Mouse (Mus musculus) ES-E14 (cell line): ENCODE measurements around the gene Shisa8.

Source experiments
- CHD2 ChIP-seq: IDR thresholded peaks from 2 replicates; pipeline ENCODE4 v1.6.1; 2014; ENCODE audit warnings: mild to moderate bottlenecking, low read depth, low read length, inconsistent platforms
- HCFC1 ChIP-seq: IDR thresholded peaks from 2 replicates; pipeline ENCODE4 v1.6.1; 2012; ENCODE audit warnings: low read length, inconsistent platforms, borderline replicate concordance; ENCODE audit not compliant: insufficient read depth
- ZC3H11A ChIP-seq: IDR thresholded peaks from 2 replicates; pipeline ENCODE4 v1.6.1; 2012; ENCODE audit warnings: low read depth, mild to moderate bottlenecking, inconsistent platforms, low read length, borderline replicate concordance

DNA sequence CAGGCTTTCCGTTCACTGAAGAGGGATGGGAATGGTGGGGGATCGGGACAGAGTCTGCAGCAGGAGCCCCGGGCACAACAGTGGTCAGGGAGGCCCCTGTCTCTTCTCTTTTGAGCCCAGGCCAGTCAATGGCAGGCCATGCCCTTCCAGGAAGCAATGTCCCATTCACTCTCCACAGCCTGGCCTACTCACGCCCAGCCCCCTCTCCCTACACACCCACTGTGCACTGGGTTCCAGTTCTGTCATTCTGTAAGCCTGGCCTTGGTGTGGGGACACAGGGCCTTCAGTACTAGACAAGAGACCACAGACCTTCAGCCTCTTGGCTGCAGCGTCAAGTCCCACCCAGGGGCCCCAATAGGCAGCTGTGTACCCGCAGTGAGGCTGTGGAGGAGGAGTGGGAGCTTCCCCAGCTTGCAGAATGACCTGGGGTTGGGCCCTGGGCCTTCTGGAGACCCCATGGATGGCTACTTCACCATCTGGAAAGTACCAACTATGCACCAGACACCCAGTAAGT, 17.5 kb upstream of the Shisa8 start:
- TF ChIP-seq CHD2 = no peak
- TF ChIP-seq HCFC1 = no peak
- no peak for TF ChIP-seq ZC3H11A
